Mouse (Mus musculus) left cerebral cortex, postnatal 4 days (tissue): ENCODE measurements around the gene Larp6. TPM values are rescaled to one million over a fixed set of nuclear protein-coding genes. Genes with fewer than 3 reads are reported as not detected.

Source experiments
- DNase-seq: peaks from one replicate; pipeline ENCODE4 v3.0.0-alpha.2; 2022
- intact Hi-C: fragments of 180-260 bp; cut with DNase I; formaldehyde crosslinking; loops from one replicate; pipeline ENCODE4 v1.15.1; 2025
- total RNA-seq, 2 experiments: library from RNA; stranded (reverse); gene quantifications; 2 replicates each; pipeline ENCODE4 v1.2.3; 2021

The Larp6 gene
- total RNA-seq, 2 experiments from 2014 or later = 29.4 to 29.5 TPM

DNA sequence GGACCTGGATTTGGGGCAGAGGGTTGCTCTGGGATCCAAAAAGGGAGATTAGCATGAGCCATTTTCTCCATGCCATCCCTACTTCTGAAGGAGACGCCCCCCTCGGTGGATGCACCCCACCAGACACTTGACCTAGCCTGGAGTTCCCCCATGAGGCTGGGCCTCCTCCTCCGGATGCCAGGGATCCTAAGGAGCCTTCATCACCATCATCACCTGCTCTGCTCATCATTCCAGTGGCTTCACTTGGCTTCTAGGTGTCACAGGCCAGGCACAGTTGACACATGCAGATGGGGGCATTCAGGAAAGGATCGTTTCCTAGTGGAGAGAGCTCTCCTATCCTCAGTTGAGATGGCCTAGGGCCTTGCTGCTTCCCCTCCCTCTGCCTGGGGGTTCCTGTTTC is 827 bp downstream of the Larp6 start:
- DNase-seq = no peak
- intact Hi-C loops = no loop called here

DNA sequence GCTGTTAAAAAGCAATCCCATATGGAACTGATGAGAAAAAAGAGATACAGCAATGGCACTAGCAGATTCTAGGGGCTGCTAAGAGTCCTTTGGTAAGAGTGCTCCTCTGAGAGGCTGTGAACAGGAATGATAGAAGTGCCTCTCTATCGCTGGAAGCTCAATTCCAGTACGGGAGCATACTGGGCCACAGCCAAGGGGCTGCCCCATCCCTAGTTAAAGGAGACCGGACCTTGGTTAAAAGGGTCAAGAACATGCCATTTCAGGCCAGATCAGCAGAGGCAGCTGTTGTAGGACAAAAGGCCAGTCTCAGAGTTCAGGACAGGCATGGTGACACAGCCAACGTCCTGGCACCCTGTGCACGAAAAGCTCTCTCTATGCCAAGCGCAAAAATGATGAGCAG is 1.4 kb downstream of the Larp6 start:
- DNase-seq = no peak
- intact Hi-C loops = no loop called here

DNA sequence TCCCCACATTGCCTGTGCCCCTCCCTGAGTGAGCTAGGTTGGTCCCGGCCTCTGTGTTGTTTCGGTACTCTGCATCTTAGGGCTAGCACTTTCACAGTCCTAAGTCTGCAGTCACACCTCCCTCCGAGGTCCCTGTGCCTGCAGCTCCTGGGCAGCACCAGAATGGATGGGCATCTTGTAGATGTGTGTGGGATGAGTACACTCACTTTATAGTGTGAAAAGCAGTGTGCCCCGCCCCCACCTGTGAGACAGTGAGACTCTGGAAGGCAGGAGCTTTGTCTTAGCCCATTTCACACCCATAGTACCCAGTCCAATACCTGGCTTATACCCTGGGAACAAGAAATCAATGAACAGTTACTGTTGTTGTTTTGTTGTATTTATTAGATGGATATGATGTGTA is 2.5 kb downstream of the Larp6 start:
- intact Hi-C loops = no loop called here
- no peak for DNase-seq

DNA sequence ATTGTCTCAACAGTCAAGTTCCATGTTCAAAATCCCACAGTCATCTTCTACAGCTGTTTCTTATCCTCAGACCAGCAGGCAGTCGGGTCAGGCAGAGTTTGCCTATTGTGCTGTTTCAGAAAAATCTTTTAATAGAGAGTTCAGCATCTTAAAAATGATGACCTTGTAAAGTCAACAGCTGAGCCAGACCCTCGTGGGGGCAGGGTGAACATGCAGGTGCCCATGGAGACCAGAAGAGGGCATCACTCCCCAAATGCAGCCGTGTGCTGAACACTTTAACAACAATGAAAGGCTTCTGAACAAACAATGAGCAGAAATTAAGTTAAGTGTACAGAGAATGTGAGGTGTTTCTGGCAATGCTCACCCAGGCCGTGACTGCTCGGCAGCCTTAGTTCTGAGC is 3.0 kb downstream of the Larp6 start:
- intact Hi-C loops = no loop called here
- DNase-seq = no peak

DNA sequence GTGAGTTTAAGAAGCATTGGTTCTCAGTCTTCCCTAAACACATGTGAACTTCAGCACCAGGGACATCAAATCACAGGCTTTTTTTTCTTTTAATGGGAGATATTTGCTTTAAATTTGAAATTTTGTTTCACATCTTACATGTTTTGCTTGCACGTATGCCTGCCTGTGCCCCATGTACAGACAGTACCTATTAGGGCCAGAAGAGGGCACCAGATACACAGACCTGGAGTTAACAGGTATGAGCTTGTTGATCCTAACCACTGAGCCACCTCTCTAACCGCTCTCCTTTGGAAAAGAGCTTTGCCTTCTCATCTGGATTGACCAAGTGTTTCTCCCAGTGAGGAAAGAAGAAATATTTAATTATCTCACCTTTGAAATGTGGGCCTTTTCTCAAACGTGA is 5.5 kb downstream of the Larp6 start:
- intact Hi-C loops = no loop called here

DNA sequence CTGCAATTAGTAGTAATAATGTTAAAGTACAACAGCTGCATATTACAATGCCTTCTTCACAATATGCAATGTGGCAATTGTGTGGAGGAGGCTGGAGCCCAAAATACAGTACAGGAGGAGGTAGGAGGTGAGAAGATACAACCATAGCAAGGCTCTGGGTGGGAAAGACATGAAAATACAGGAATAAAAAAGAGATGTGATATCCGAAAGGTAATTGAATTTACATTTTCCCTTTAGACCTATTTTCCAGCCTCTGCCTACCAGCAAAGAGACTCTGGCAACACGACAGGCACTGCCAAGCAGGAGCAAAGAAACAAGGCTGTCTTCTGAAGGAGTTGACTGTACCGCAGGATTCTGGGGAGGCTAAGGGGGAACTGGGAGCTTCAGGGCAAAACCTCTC is 6.9 kb downstream of the Larp6 start:
- DNase-seq = no peak
- intact Hi-C loops = no loop called here

More for the DNA sequence above, 5.5 kb downstream of the Larp6 start:
- peak; percentile 40 for DNase-seq

DNA sequence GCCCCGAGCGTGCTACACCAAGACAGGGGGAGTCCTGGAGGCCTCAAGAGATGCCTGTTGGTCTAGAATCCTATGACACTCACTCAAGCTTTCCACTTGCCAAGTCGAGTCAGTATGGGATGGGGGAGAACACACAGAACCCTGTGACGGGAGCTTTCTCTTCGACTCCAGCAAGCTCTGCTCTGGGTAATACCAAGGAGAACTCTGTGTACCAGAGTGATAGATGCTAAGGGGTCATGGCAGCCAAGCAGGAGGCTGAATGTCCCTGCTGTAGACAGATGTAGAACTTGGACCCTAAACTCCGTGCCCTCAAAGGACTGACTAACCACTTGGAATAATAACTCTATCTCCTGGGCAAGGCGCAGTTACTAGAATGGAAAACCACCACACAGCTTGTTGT is 12.2 kb downstream of the Larp6 start:
- DNase-seq = no peak
- intact Hi-C loops = no loop called here

DNA sequence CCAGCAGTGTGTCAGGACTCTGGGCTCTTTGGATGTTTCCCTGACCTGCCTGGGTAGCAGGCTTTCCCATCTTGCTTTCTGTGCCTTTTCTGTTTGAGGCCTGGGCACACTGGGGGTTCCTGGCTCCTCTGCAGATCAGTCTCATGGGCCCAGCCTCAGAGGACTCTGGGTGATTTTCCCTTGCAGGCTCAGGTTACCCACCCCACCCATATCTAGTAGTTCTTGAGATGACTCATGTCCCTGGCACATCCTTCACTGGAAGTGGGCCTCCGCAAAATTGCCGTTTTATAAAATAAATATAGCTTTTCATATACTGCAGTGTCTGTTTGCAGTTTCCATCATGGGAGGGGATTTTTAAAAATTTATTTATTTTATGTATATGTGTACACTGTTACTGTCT is 21.5 kb downstream of the Larp6 start:
- intact Hi-C loops = no loop called here
- no peak for DNase-seq

DNA sequence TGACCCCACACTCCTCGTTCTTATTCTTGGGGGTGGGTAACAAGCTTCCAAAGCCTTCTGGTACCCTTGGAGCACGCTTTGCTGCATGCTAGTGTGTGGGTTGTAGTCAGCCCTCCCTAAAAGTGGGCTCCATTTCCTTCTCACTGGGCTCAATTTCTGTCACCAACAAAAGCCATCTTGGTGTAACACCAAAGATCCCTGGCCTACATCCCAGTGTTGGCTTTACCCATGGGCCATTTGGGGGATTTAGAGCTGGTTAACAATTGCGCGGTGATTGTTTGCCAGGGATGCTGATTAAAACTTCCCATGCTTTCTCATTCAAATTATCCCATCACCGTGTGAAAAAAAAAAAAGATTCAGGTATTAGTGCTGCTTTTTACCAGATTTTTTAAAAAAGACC is 26.3 kb downstream of the Larp6 start:
- no peak for DNase-seq
- intact Hi-C loops = no loop called here

DNA sequence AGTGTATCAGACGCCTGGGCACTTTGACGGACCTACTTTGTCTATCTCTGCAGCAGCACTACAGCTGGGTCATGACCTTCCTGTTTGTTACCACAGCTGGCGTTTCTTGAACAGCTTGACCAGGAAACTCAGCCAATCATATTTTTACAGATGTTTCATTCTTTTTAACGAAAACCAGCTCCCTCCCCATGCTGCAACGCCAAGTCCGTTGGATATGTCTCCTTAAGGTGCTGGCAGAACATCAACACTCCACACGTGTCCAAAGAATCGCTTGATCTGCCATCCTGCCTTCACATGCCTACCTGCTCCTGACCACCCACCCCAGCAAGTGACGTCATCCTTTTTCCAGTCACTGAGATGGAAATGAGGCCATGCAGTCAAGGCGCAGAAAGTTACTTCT is 28.6 kb downstream of the Larp6 start:
- intact Hi-C loops = no loop called here
- no peak for DNase-seq

DNA sequence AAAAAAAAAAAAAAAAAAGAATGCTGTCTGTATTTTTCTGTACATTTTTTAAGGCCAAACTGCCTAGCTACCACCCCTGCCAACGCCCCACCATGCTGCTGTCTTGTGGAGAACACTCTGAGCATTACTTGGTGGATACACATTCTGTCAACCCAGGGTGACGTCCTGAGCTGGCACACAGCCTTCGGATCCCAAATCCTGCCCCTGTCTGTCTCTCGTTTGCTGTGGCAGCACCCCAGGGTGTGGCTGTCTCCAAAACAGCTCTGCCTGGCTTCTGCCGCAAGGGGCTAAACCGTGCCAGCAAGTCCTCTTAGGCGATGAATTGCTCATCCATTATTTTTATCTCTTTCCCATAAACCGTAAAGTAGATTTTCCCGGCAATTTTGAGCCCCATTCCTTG is 29.7 kb downstream of the Larp6 start:
- peak; percentile 60 for DNase-seq
- intact Hi-C loops = no loop called here

DNA sequence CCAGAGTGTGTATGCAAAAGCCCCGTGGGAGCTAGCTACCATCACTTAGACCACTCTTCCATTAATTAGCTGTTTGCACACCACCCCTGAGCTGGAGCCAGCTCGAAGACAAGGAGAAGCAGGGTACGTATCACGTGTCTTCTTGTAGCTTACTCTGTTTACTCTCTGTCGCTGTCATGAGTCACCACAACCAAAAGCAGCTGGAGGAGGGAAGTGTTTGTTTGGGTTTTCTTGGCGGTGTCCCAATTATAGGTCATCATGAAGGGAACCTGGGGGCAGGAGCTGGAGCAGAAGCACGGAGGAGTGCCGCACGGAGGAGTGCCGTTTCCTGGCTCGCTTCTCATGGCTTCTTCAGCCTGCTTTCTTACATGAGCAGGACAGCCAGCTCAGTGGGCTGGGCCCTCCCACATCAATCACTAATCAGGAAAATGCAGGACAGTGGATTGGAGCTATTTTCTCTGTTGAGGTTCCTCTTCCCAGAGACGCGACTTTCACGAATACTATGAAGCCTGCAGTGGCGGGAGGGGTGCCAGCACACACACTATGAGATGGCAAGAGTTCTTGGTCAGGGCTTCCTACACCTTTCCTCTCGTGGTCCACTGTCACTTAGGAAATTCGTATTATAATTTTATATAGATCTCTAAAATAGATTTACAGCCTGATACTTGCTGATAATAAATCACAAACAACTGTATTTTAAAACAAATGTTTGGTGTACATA is 30.6 kb downstream of the Larp6 start:
- intact Hi-C loops = no loop called here
- DNase-seq = peak; percentile 17

DNA sequence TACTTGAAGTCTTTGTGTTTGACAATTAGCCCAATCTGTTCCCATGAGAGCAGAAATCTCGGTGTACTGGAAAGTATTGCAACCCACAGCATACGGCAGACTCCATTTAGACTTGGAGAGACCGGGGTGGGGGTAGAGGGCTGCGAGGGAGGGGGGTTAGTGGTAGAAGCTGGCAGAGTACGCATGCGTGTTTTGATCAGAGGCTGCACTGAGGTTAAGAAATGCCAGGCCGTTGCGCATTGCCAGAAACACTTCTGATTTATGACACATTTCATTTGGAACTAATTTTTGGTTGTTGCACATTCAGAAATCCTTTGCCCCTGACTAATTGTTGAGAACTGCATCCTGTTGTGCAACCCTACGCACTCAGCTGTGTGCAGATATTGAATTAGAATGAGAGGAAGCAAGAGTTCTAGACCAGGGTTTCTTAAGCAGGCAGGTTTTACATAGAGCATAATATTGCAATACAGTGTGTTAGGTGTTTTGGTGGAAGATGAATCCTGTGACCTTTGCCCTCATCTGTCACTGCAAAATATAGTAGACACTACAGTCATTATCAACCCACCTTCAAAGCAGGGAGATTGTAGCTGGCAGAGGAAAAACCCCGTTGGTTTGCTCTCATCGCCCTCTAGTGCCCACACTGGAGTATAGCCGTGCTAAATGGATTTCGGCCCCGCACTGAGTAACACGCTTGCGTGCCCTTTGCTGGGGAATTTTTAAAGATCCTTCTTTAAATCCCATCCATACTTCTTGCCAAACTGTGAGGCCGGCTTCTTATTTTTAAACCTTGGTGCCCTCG is 31.6 kb downstream of the Larp6 start:
- intact Hi-C loops = no loop called here

DNA sequence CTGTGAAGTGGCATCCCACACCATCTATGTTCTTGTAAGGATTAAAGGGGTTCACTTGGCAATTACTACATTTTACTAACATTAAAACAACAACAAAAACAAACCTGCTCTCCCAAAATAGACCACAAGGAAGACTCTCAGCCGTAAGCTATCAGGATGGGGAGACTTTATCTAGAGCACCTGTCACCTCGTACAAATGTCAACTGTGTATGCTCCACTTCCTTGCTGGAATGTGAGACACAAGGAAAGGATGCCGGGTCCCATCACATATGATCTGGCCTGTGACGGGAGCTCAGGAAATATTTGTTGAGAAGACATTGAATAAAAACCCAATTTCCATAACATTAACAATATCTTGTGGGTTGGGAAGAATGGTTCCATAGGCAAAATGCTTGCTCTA is 32.2 kb downstream of the Larp6 start:
- no peak for DNase-seq
- intact Hi-C loops = no loop called here

More for the DNA sequence above, 31.6 kb downstream of the Larp6 start:
- DNase-seq = peak; percentile 53

DNA sequence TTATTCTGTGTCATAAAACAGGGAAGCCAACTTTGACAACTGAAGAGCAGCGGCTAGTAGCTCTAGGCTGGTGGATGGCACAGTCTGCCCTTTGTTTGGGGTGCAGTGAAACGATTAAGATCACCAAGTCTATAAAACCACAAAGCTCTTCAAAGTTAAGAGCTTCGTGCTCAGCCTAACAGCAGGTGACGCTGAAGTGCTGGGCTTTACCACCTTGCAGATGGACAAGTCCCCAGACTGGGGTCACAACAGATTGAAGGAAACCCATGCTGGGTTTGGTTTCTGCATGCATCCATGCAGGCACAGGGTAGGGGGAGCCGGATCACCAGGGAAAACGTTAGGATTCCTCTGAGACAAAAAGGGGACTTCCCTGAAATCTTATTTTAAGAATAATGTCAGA is 33.8 kb downstream of the Larp6 start:
- no peak for DNase-seq
- intact Hi-C loops = no loop called here

DNA sequence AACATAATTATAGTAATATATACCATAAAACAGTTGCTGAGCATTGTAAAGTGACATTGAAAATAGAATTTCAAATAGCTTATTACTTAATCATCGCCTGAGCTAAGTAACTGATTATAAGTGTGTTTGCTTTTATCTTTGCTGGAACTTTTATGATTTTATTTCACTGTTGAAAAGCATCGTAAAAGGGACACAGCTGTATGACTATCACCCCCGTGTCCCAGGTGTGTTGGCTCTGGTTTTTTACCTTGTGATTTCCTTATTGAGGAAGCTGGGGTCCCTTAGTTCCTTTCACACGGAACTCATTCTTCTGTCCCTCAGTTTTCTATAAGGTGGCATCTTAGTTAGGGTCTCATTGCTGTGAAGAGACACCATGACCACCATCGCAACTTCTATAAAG is 34.9 kb downstream of the Larp6 start:
- no peak for DNase-seq
- intact Hi-C loops = no loop called here

DNA sequence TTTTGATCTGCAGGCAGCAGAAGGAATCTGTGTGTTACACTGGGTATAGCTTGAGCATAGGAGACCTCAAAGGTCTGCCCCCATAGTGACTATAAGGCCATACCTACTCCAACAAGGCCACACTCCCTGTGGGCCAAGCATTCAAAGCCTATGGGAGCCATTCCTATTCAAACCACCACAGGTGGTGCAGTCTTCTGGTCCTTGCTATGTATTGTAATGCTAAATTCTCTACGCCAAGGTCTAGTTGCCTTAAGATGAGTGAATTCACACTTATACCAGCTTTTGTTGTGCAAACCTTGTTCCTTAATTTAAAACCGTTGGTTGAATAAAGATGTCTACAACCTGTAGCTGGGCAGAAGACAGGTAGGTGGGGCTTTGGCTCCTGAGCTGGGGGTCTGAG is 35.4 kb downstream of the Larp6 start:
- DNase-seq = no peak
- intact Hi-C loops = no loop called here

DNA sequence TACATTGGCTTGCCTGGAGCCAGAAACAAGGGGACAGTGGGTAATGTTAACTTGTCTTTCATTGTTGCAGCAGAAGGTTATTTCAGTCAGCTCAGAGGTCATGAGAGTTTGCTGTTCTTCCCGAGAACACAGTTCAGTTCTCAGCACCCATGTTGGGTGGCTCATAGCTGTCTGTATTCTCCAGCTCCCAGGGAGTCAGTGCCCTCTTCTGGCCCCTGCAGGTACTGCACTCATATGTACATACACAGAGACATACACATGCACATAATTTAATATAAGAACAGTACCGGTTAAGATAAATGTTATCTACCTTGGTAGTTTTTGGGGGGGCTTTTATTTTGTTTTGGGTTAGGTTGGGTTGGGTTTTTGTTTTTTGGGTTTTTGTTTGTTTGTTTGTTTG is 36.3 kb downstream of the Larp6 start:
- DNase-seq = no peak
- intact Hi-C loops = no loop called here

DNA sequence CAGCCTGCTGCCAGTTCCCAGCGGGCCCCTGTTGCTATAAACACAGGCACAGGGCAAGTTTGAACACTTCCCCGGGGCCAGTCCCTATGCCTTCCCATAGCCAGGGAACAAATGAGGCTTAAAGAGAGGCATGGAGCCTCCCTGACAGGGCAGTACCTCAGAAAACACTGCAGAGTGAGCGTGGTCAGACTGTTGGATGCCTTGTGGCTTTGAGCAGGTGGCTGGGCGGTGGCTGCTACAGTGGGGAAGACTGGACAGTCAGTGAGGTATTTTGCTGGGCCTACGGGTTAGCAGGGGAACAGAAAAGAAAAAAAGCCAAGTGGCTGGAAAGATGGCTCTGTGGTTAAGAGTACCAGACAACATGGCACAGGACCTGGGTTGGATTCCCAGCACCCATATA is 38.3 kb downstream of the Larp6 start:
- no peak for DNase-seq
- intact Hi-C loops = no loop called here

DNA sequence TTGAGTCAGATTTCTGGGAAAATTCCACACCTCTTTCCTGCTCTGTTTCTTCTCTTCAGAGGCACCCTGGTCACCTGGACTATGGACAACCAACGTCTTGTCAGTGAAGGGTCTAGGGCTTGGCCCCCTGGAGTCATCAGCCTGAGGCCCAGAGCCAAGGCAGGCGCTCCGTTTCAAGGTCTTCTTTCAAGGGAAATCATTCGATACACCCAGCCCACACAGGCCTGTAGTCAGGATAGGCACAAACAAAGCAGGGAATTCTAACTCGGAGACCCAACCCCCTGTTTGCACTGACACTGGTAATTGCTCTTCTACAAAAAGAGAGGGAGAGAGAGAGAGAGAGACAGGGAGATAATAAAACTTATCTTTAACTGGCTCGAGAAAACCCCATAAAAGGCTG is 39.2 kb downstream of the Larp6 start:
- intact Hi-C loops = no loop called here
- no peak for DNase-seq

DNA sequence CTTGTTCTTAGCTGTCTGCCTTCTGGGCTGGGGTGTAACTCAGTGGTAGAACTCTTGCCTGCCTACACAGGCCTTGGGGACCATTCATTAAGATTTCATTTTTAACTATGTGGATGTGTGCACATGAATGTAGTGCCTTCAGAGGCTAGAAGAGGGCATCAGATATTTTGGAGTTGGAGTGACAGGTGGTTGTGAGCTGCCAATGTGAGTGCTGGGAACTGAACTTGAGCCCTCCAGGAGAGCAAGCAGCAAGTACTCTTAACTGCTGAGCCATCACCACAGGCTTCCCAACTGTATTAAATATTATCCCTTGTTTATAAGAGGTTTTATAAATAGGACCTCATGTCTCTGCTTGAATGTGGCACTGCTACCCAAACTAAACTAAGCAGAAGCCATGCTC is 39.8 kb downstream of the Larp6 start:
- intact Hi-C loops = no loop called here
- DNase-seq = no peak

DNA sequence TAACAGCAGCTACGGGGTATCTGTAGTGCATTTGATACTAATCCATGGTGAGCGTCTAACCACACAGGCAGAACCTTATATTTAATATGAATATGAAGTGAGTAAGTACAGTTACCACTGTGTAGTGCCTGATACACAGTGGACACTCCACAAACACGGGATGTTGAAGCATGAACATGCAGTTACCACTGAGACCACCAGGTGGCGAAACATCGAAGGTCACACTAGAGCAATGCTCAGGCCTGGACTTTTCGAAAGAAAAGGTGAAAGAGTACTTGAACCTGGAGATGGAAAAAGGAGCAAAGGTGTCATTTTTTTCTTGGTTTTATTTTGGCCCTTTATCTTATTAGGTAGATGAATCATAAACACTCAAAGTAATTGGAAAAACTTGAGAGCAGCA is 43.5 kb downstream of the Larp6 start:
- intact Hi-C loops = loop anchor here (5.0 kb wide), 1 partner anchor 101 kb away; no protein-coding TSS in a partner anchor
- peak; percentile 73 for DNase-seq
